Mouse (Mus musculus) C2C12 (cell line): ENCODE data around the gene Il20. TPM values are rescaled to one million over a fixed set of nuclear protein-coding genes. Genes with fewer than 3 reads are reported as not detected.

Experiments used
- H3K27me3 ChIP-seq: one replicate; pipeline ENCODE4 v1.6.1; 2011; ENCODE audit not compliant: control insufficient read depth, insufficient read depth, insufficient read length
- H3K36me3 ChIP-seq: one replicate; pipeline ENCODE4 v1.6.1; 2011; ENCODE audit not compliant: control insufficient read depth, insufficient read depth
- H3K4me3 ChIP-seq: one replicate; pipeline ENCODE4 v1.5.1; 2011; ENCODE audit warnings: mild to moderate bottlenecking, control low read depth; ENCODE audit not compliant: poor library complexity, insufficient read depth, severe bottlenecking
- H3K79me2 ChIP-seq: one replicate; pipeline ENCODE4 v1.6.1; 2011; ENCODE audit not compliant: control insufficient read depth, insufficient read depth
- H3K79me3 ChIP-seq: one replicate; pipeline ENCODE4 v1.6.1; 2011; ENCODE audit warnings: low read depth, control low read depth
- H3ac ChIP-seq: one replicate; pipeline ENCODE3; 2011; ENCODE audit warnings: low read depth; ENCODE audit not compliant: control insufficient read depth, insufficient read length
- CEBPB ChIP-seq: IDR thresholded peaks from one replicate; pipeline ENCODE4 v1.6.1; 2011; ENCODE audit warnings: low read depth, mild to moderate bottlenecking, control low read depth, moderate library complexity
- CTCF ChIP-seq: IDR thresholded peaks from one replicate; pipeline ENCODE4 v1.5.1; 2011; ENCODE audit not compliant: control insufficient read depth, insufficient read depth, insufficient read length
- FOSL1 ChIP-seq: IDR thresholded peaks from one replicate; pipeline ENCODE4 v1.8.0; 2011; ENCODE audit warnings: mild to moderate bottlenecking, low read length; ENCODE audit not compliant: poor library complexity, insufficient read depth, severe bottlenecking
- MAX ChIP-seq: IDR thresholded peaks from one replicate; pipeline ENCODE4 v1.6.1; 2011; ENCODE audit warnings: mild to moderate bottlenecking, control low read depth
- MYOD1 ChIP-seq: IDR thresholded peaks from one replicate; pipeline ENCODE4 v1.6.1; 2011; ENCODE audit warnings: low read depth; ENCODE audit not compliant: control insufficient read depth, insufficient read length
- MYOG ChIP-seq: IDR thresholded peaks from one replicate; pipeline ENCODE4 v1.6.1; 2011; ENCODE audit not compliant: control insufficient read depth, insufficient read length; ENCODE audit errors: extremely low read depth
- USF1 ChIP-seq: IDR thresholded peaks from one replicate; pipeline ENCODE4 v1.6.1; 2011; ENCODE audit warnings: low read depth, mild to moderate bottlenecking, control low read depth, moderate library complexity
- polyA plus RNA-seq: library from polyadenylated mRNA; unstranded; fragments of >200 nt; fragmentation: generic; extraction: Trizol; gene quantifications from one replicate; pipeline ENCODE4 v1.2.1, GENCODE M21; 2012; ENCODE audit warnings: missing spikeins

The Il20 gene
- polyA plus RNA-seq, 1 experiment, result not detected

DNA sequence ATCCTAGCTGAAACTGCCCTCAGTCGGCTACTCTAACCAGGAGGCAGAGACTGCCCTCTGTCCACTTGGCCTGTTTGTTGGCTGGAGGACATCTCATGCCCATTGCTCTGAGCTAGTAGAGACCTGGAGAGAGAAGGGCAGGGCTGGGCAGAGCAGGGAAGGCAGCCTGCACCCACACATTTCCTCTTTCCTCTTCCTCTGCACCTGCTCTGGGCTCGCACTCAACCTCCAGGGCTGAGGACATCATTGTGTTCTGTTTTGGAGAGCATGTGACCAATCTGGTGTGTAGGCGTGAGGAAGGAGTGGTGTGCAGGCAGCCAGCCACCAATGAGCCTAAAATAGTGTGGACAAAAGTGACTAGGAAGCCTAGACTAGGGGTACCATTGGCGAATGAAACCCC is 47.0 kb downstream of the Il20 start:
- H3K4me3 ChIP-seq, result no peak overlapping the region
- peaks cover 13% of the 10 kb centered on the region for H3K27me3 ChIP-seq
- H3K79me3 ChIP-seq, result no peaks in the 10 kb centered on the region
- H3K36me3 ChIP-seq, result no peaks in the 10 kb centered on the region
- no peak overlapping the region for H3ac ChIP-seq
- no peaks in the 10 kb centered on the region for H3K79me2 ChIP-seq
- TF ChIP-seq MAX (no peak), MYOD1 (no peak), FOSL1 (no peak), USF1 (no peak), MYOG (no peak), CEBPB (no peak), CTCF (no peak)

DNA sequence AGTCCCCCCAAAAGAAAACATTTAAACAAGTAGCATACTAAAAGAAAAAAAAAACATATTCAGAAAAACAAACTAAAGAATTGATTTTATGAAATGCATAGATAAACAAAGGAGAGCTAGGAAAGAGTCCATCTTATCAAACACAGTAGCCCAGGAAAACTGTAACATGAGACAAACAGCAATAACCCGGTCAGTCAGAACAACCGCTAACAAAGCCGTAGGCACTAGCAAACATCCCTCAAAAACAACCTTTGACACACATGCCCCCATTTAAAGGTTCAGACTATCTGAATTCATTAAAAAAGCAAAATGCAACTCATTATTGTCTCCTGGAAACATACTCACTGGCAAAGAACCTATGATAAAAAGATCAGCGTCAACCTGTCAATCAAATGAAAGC is 53.8 kb downstream of the Il20 start:
- peaks cover 20% of the 10 kb centered on the region for H3K27me3 ChIP-seq
- H3ac ChIP-seq, result no peak overlapping the region
- no peaks in the 10 kb centered on the region for H3K79me2 ChIP-seq
- H3K4me3 ChIP-seq, result no peak overlapping the region
- TF ChIP-seq CEBPB (no peak), MAX (no peak), MYOG (no peak), FOSL1 (no peak), USF1 (no peak), CTCF (no peak), MYOD1 (no peak)
- no peaks in the 10 kb centered on the region for H3K79me3 ChIP-seq
- no peaks in the 10 kb centered on the region for H3K36me3 ChIP-seq

Other genes with a start within 250 kb of the Il20 start
- gene C4bp, start 249.8 kb downstream of the Il20 start, polyA plus RNA-seq, result not detected
- not detected for gene Gm29427, start 195.7 kb downstream of the Il20 start, polyA plus RNA-seq
- 0.85 TPM for gene Yod1, start 194.1 kb downstream of the Il20 start, polyA plus RNA-seq
- gene Pfkfb2, start 182.2 kb downstream of the Il20 start, polyA plus RNA-seq, result 3.0 TPM
- gene AA986860, start 179.5 kb downstream of the Il20 start, polyA plus RNA-seq, result 0.88 TPM
- not detected for gene Fcamr, start 110.5 kb downstream of the Il20 start, polyA plus RNA-seq
- not detected for gene Pigr, start 84.8 kb downstream of the Il20 start, polyA plus RNA-seq
- gene Fcmr, start 45.8 kb downstream of the Il20 start, polyA plus RNA-seq, result not detected
- not detected for gene Il24, start 24.0 kb downstream of the Il20 start, polyA plus RNA-seq
- 0.06 TPM for gene Il19, start 28.7 kb upstream of the Il20 start, polyA plus RNA-seq
- gene Il10, start 108.4 kb upstream of the Il20 start, polyA plus RNA-seq, result not detected
- gene Mapkapk2, start 186.4 kb upstream of the Il20 start, polyA plus RNA-seq, result 87.0 TPM
- 5.0 TPM for gene Dyrk3, start 226.9 kb upstream of the Il20 start, polyA plus RNA-seq
- 33.3 TPM for gene Eif2d, start 241.7 kb upstream of the Il20 start, polyA plus RNA-seq